Mouse (Mus musculus): ENCODE data around the gene Flnc. TPM values are rescaled to one million over a fixed set of nuclear protein-coding genes. Genes with fewer than 3 reads are reported as not detected.
"Not testable (repeated sequence)": the region's sequence is repeated elsewhere in the genome, so short reads cannot be mapped to it uniquely, and the experiment has no call there.

The Flnc gene
- polyA plus RNA-seq (2014; fragmentation: Nextera tagmentation; extraction: Ambion mirVana), result 37.1 and 42.5 TPM in 2 replicates

DNA sequence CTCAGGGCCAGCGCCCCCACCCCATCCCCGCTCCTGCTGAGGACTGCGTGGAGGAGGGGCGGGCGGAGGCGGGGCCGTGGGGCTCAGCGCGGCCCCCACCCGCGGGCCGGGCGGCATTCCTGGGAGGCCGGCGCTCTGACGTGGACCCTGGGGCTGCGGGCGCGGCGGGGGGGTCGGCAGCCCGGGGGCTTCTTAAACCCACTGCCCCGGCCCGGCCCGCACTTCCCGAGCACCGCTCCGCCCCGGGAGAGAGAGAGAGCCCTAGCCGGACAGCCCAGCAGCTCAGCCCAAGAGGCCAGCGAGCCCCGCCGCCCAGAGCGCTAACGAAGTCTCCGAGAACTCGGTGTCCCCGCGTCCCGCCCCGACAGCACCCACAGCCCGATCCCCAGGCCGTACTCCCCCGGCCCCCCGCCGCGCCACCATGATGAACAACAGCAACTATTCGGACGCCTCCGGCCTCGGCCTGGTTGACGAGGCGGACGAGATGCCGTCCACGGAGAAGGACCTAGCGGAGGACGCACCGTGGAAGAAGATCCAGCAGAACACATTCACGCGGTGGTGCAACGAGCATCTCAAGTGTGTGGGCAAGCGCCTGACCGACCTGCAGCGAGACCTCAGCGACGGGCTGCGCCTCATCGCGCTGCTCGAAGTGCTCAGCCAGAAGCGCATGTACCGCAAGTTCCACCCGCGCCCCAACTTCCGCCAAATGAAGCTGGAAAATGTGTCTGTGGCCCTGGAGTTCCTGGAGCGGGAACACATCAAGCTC is at the start of gene Flnc:
TSS of gene Flnc (plus strand) at position 219 of the 766 bp plus-strand sequence.
- peak; percentile 23; the same call in 1 of the 2 replicates for ATAC-seq (replicated peaks; ENCODE audit: insufficient number of reproducible peaks, low FRiP score, low TSS enrichment)
- Histone ChIP-seq H3K27me3 (ENCODE audit: control insufficient read depth, insufficient read depth, low read length) (no peaks in the 10 kb centered on the region), H3K36me3 (ENCODE audit: control insufficient read depth, insufficient read depth, low read length) (no peaks in the 10 kb centered on the region), H3K4me3 (ENCODE audit: low read depth, low read length) (peak within 1 kb of the TSS; percentile 67), H3K9ac (ENCODE audit: low read depth, low read length) (peak within 1 kb of the TSS; percentile 80), H3K4me1 (ENCODE audit: control insufficient read depth, insufficient read depth, low read length) (peaks cover 44% of the 10 kb centered on the region), H3K4me2 (peak within 1 kb of the TSS; percentile 90), H3K27ac (ENCODE audit: low read depth, low read length) (peak within 1 kb of the TSS; percentile 97), H3K9me3 (replicated peaks; ENCODE audit: control insufficient read depth, low read length) (no peaks in the 10 kb centered on the region)
- WGBS (ENCODE audit: insufficient replicate concordance), result under 1% methylated on average over 69 of the region's 77 CpGs

GRCm38 (mm10) chr6:29388052-29388518 is 45.0 kb upstream of the Flnc start, which contains the start of gene Opn1sw:
Opn1sw (minus strand) TSS chr6:29388468.
- H3K27ac ChIP-seq (ENCODE audit: low read depth, low read length), result no peak within 1 kb of the TSS
- H3K4me2 ChIP-seq, result peak within 1 kb of the TSS; percentile 64
- H3K9ac ChIP-seq (ENCODE audit: low read depth, low read length), result 0 out of 2 replicates have a peak within 1 kb of the TSS, but pooled peaks have one; percentile 52
- peak within 1 kb of the TSS; percentile 45 for H3K4me3 ChIP-seq (ENCODE audit: low read depth, low read length)
- peak; percentile 55 for ATAC-seq (replicated peaks; ENCODE audit: insufficient number of reproducible peaks, low FRiP score, low TSS enrichment)
- no peaks in the 10 kb centered on the region for H3K36me3 ChIP-seq (ENCODE audit: control insufficient read depth, insufficient read depth, low read length)
- H3K4me1 ChIP-seq (ENCODE audit: control insufficient read depth, insufficient read depth, low read length), result peaks cover 18% of the 10 kb centered on the region
- WGBS (ENCODE audit: insufficient replicate concordance), result 5% methylated on average over 12 of the region's 12 CpGs
- H3K27me3 ChIP-seq (ENCODE audit: control insufficient read depth, insufficient read depth, low read length), result no peaks in the 10 kb centered on the region
- no peaks in the 10 kb centered on the region for H3K9me3 ChIP-seq (replicated peaks; ENCODE audit: control insufficient read depth, low read length)

DNA sequence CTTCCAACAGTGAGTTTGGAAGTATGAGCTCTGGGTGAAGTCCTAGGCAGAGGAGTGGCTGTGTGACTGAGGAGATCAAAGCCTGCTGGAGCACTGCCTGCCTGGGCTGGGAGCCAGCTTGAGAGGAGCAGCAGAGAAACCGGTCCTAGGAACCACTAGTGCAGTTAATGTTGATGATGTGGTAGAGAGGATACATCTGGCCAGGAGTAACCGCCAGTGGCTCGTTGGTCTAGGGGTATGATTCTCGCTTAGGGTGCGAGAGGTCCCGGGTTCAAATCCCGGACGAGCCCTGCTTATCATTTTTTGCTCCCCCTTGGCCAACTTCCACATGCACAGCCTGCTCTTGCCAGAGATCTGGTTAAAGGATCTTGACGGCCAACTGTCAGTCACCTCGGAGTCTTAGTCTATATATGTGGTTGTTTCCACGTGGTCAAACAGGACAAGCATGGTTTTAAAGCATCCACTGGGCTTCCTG is 44.4 kb upstream of the Flnc start:
- peak; percentile 72 for ATAC-seq (replicated peaks; ENCODE audit: insufficient number of reproducible peaks, low FRiP score, low TSS enrichment)
- Histone ChIP-seq H3K4me3 (ENCODE audit: low read depth, low read length) (peak overlapping the region; percentile 45), H3K9ac (ENCODE audit: low read depth, low read length) (0 out of 2 replicates have a peak overlapping the region, but pooled peaks have one; percentile 52), H3K4me1 (ENCODE audit: control insufficient read depth, insufficient read depth, low read length) (peaks cover 18% of the 10 kb centered on the region), H3K4me2 (peak overlapping the region; percentile 64), H3K27me3 (ENCODE audit: control insufficient read depth, insufficient read depth, low read length) (no peaks in the 10 kb centered on the region), H3K36me3 (ENCODE audit: control insufficient read depth, insufficient read depth, low read length) (no peaks in the 10 kb centered on the region), H3K27ac (ENCODE audit: low read depth, low read length) (no peak overlapping the region), H3K9me3 (replicated peaks; ENCODE audit: control insufficient read depth, low read length) (no peaks in the 10 kb centered on the region)
- WGBS (ENCODE audit: insufficient replicate concordance), result 12% methylated on average over 11 of the region's 11 CpGs

DNA sequence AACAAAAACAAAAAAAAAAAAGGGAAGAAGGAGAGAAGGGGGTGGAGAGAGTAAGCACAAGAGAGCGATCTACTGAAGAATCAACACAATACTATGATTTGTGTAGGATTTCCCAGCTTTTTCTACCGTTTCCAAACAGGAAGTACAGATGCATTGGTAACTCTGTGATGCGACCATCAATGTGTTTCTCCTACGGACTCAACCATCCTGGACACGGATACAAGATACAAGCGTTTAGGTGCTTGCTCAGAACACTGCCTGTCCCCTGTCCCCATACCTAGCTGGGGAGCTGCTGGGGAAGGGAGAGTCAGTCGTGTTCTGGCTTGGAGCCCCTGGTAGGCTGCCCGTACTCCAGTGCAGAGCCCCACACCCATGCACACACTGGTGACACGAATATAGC is 43.6 kb upstream of the Flnc start:
- Histone ChIP-seq H3K9ac (ENCODE audit: low read depth, low read length) (no peak overlapping the region), H3K4me3 (ENCODE audit: low read depth, low read length) (no peak overlapping the region), H3K36me3 (ENCODE audit: control insufficient read depth, insufficient read depth, low read length) (no peaks in the 10 kb centered on the region), H3K27me3 (ENCODE audit: control insufficient read depth, insufficient read depth, low read length) (0 out of 2 replicates have a peak, but pooled peaks cover 1% of the 10 kb centered on the region), H3K27ac (ENCODE audit: low read depth, low read length) (no peak overlapping the region), H3K4me1 (ENCODE audit: control insufficient read depth, insufficient read depth, low read length) (peaks cover 18% of the 10 kb centered on the region), H3K9me3 (replicated peaks; ENCODE audit: control insufficient read depth, low read length) (no peaks in the 10 kb centered on the region), H3K4me2 (no peak overlapping the region)
- 50% methylated on average over 9 of the region's 9 CpGs for WGBS (ENCODE audit: insufficient replicate concordance)
- ATAC-seq (replicated peaks; ENCODE audit: insufficient number of reproducible peaks, low FRiP score, low TSS enrichment), result no peak

- 83% methylated on average over 1 of the region's 1 CpGs for WGBS (ENCODE audit: insufficient replicate concordance)
These were observed 42.6 kb upstream of the Flnc start for GRCm38 (mm10) chr6:29390500-29390899.

DNA sequence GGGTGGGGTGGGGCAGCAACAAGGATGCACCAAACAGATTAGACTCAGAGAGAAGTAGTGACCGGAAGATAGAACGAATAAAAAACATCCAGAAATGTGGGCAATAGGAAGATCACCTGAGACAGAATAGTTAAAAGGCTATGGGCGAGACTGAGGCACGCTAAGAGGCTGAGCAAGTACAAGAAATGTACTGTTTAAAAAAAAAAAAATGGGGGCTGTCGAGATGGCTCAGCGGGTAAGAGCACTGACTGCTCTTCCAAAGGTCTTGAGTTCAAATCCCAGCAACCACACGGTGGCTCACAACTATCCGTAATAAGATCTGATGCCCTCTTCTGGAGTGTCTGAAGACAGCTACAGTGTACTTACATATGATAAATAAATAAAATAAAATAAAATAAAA is 41.8 kb upstream of the Flnc start:
- H3K27ac ChIP-seq (ENCODE audit: low read depth, low read length); H3K9ac ChIP-seq (ENCODE audit: low read depth, low read length); H3K27me3 ChIP-seq (ENCODE audit: control insufficient read depth, insufficient read depth, low read length); H3K36me3 ChIP-seq (ENCODE audit: control insufficient read depth, insufficient read depth, low read length); H3K4me2 ChIP-seq; H3K9me3 ChIP-seq (replicated peaks; ENCODE audit: control insufficient read depth, low read length); ATAC-seq (replicated peaks; ENCODE audit: insufficient number of reproducible peaks, low FRiP score, low TSS enrichment); H3K4me3 ChIP-seq (ENCODE audit: low read depth, low read length): not testable (repeated sequence)
- peaks cover 25% of the 10 kb centered on the region for H3K4me1 ChIP-seq (ENCODE audit: control insufficient read depth, insufficient read depth, low read length)
- 72% methylated on average over 8 of the region's 8 CpGs for WGBS (ENCODE audit: insufficient replicate concordance)

More at GRCm38 (mm10) chr6:29390500-29390899, 42.6 kb upstream of the Flnc start:
- H3K9me3 ChIP-seq (replicated peaks; ENCODE audit: control insufficient read depth, low read length); H3K36me3 ChIP-seq (ENCODE audit: control insufficient read depth, insufficient read depth, low read length); ATAC-seq (replicated peaks; ENCODE audit: insufficient number of reproducible peaks, low FRiP score, low TSS enrichment); H3K4me3 ChIP-seq (ENCODE audit: low read depth, low read length); H3K4me2 ChIP-seq; H3K27ac ChIP-seq (ENCODE audit: low read depth, low read length); H3K9ac ChIP-seq (ENCODE audit: low read depth, low read length); H3K27me3 ChIP-seq (ENCODE audit: control insufficient read depth, insufficient read depth, low read length): not testable (repeated sequence)
- H3K4me1 ChIP-seq (ENCODE audit: control insufficient read depth, insufficient read depth, low read length), result peaks cover 22% of the 10 kb centered on the region

DNA sequence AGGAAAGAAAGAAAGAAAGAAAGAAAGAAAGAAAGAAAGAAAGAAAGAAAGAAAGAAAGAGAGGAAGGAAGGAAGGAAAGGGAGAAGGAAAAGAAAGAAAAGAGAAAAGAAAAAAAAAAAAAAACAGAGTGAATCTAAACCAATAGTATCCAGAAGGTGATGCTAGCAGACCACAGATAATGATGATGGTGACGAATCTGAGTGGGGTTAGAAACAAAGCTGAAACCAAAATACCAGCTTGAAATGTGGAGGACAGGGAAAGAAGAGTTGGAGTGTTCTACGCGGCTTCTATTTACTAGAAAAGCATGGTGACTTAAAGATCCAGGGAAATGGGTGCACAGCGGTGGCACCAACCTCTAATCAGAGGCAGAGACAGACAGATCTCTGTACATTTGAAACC is 41.3 kb upstream of the Flnc start:
- WGBS (ENCODE audit: insufficient replicate concordance), result 65% methylated on average over 4 of the region's 4 CpGs
- no peak overlapping the region for H3K4me2 ChIP-seq
- peaks cover 3% of the 10 kb centered on the region; the same call in 1 of the 2 replicates for H3K27me3 ChIP-seq (ENCODE audit: control insufficient read depth, insufficient read depth, low read length)
- no peak overlapping the region for H3K4me3 ChIP-seq (ENCODE audit: low read depth, low read length)
- H3K36me3 ChIP-seq (ENCODE audit: control insufficient read depth, insufficient read depth, low read length), result no peaks in the 10 kb centered on the region
- no peak for ATAC-seq (replicated peaks; ENCODE audit: insufficient number of reproducible peaks, low FRiP score, low TSS enrichment)
- no peak overlapping the region for H3K9ac ChIP-seq (ENCODE audit: low read depth, low read length)
- H3K27ac ChIP-seq (ENCODE audit: low read depth, low read length), result no peak overlapping the region
- peaks cover 22% of the 10 kb centered on the region for H3K4me1 ChIP-seq (ENCODE audit: control insufficient read depth, insufficient read depth, low read length)
- no peaks in the 10 kb centered on the region for H3K9me3 ChIP-seq (replicated peaks; ENCODE audit: control insufficient read depth, low read length)

DNA sequence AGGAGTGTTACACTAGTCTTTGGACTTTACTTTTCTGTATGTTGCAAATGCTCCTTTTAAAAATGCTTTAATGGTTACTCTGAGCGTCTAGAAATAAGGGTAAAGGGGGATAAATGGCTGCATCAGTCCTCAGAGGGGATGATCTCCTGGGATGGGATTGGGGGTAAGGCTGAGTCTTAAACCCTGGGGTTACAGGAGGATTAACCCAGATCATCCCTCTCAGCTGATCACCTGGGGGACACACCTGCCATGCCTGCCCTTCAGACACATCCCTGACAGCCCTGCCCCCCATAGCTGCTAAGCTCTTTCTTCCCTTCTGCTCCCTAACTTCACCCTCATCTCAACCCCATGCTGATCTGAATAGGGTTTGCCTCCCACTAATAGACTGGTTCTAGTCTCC is 38.8 kb upstream of the Flnc start:
- Histone ChIP-seq H3K9ac (ENCODE audit: low read depth, low read length) (no peak overlapping the region), H3K27ac (ENCODE audit: low read depth, low read length) (no peak overlapping the region), H3K36me3 (ENCODE audit: control insufficient read depth, insufficient read depth, low read length) (no peaks in the 10 kb centered on the region), H3K4me3 (ENCODE audit: low read depth, low read length) (no peak overlapping the region), H3K9me3 (replicated peaks; ENCODE audit: control insufficient read depth, low read length) (no peaks in the 10 kb centered on the region), H3K27me3 (ENCODE audit: control insufficient read depth, insufficient read depth, low read length) (peaks cover 6% of the 10 kb centered on the region; the same call in 1 of the 2 replicates), H3K4me1 (ENCODE audit: control insufficient read depth, insufficient read depth, low read length) (peaks cover 12% of the 10 kb centered on the region), H3K4me2 (no peak overlapping the region)
- WGBS (ENCODE audit: insufficient replicate concordance), result 57% methylated on average over 1 of the region's 1 CpGs
- no peak for ATAC-seq (replicated peaks; ENCODE audit: insufficient number of reproducible peaks, low FRiP score, low TSS enrichment)
